Mouse (Mus musculus): ENCODE results near the gene Aldoc.

DNA sequence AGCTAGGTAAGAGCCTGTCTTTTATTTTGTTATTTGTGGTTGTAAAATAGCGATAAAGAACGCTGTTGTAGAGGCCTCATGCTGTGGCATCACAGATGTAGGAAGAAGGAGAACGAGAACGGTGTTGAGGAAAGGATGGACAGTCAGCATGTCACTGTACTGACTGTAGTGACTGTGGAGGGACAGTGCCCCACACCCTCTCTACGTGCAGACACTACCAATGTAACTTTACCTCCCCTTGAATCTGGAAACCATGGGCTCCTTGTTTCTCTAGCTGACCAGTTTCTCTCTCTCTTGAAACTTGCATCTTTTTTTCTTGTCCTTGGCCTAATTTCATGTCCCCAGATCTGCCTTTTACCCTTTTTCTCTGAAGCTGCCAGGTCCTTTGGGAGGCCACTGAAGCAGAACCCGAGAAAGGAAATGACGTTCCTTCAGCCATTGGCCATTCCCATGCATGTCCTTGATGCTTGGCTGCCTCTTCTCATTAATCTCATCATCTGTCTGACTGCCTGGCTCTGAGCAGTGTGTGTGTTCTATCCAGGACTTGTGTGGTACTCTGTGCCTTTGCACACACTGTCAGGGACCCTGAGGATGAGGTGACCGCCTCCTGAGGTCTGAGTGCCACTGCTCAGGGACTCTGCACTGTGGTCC, 11.8 kb upstream of the Aldoc start:
- TF ChIP-seq POLR2A (IDR thresholded peaks at IDR 0.05; ENCODE audit: insufficient read length, low read depth) = no peak
- TF ChIP-seq USF1 (IDR thresholded peaks at IDR 0.05; ENCODE audit: low read depth) = no peak
- TF ChIP-seq TCF12 (IDR thresholded peaks at IDR 0.05; ENCODE audit: insufficient read depth, poor library complexity, severe bottlenecking) = no peak
- no peak for TF ChIP-seq TCF3 (IDR thresholded peaks at IDR 0.05; ENCODE audit: insufficient read length, low read depth)
- no peak for TF ChIP-seq MAX (IDR thresholded peaks at IDR 0.05; ENCODE audit: low read depth)
- TF ChIP-seq POLR2AphosphoS2 (IDR thresholded peaks at IDR 0.05; ENCODE audit: insufficient read length, low read depth) = no peak
- TF ChIP-seq SRF (IDR thresholded peaks at IDR 0.05; ENCODE audit: control insufficient read depth, insufficient read length, low read depth) = no peak
- TF ChIP-seq E2F4 (IDR thresholded peaks at IDR 0.05; ENCODE audit: insufficient read depth) = no peak
- TF ChIP-seq REST (IDR thresholded peaks at IDR 0.05; ENCODE audit: insufficient read depth, insufficient read length) = no peak

All from myocyte (in vitro differentiated cells).